Mouse (Mus musculus) heart, adult 2 months (tissue): ENCODE measurements around the gene Vars.

Experiments used
- CTCF ChIP-seq: fragments of 200-600 bp; IDR thresholded peaks from 2 replicates; pipeline ENCODE4 v1.8.1; 2022; ENCODE audit warnings: antibody characterized with exemption, mild to moderate bottlenecking, moderate library complexity
- EP300 ChIP-seq: fragments of 200-500 bp; IDR thresholded peaks from 2 replicates; pipeline ENCODE4 v1.6.1; 2011; ENCODE audit warnings: low read depth, low read length, control low read depth; ENCODE audit not compliant: insufficient read depth
- POLR2A ChIP-seq: fragments of 200-500 bp; IDR thresholded peaks from 2 replicates; pipeline ENCODE4 v1.6.1; 2011; ENCODE audit warnings: mild to moderate bottlenecking, low read depth, low read length, control low read depth; ENCODE audit not compliant: insufficient read depth

- TF ChIP-seq POLR2A: no peak
- no peak for TF ChIP-seq CTCF
- TF ChIP-seq EP300: no peak
Observed at GRCm38 (mm10) chr17:35060737-35061297, 60.0 kb downstream of the Vars start.
